Mouse (Mus musculus) yolk sac, embryonic 10.5 days (tissue): ENCODE measurements at regions not wholly inside any gene's neighbourhood (a gene's known extent, or its start where the extent isn't known, plus 50 kb on each side); places are given as distances from the start of the nearest gene placed in this dataset.

Source experiments
- DNase-seq: peaks from one replicate; pipeline ENCODE4 v3.0.0-alpha.2; 2017; ENCODE audit warnings: low spot score

GRCm38 (mm10) chr12:12765490-12766058 lies 176.1 kb downstream of the Mycn start:
- no peak for DNase-seq

GRCm38 (mm10) chr12:12765055-12765454 lies 176.7 kb downstream of the Mycn start:
- no peak for DNase-seq

- DNase-seq, result no peak
Measured at GRCm38 (mm10) chr12:12764586-12764985, 177.1 kb downstream of the Mycn start.

- DNase-seq, result no peak
Measured at GRCm38 (mm10) chr12:12756301-12756948, 185.3 kb downstream of the Mycn start.

GRCm38 (mm10) chr12:12753849-12754248 lies 187.9 kb downstream of the Mycn start:
- DNase-seq, result no peak

GRCm38 (mm10) chr12:12751670-12752426 lies 189.9 kb downstream of the Mycn start:
- no peak for DNase-seq

GRCm38 (mm10) chr12:12749690-12750089 lies 192.0 kb downstream of the Mycn start:
- DNase-seq, result no peak

- no peak for DNase-seq
Measured at GRCm38 (mm10) chr12:12746852-12747454, 194.8 kb downstream of the Mycn start.

- no peak for DNase-seq
Measured at GRCm38 (mm10) chr12:12744492-12744891, 197.2 kb downstream of the Mycn start.

- DNase-seq, result no peak
Measured at GRCm38 (mm10) chr12:12738631-12739331, 202.9 kb downstream of the Mycn start.

- DNase-seq, result no peak
Measured at GRCm38 (mm10) chr12:12725797-12726196, 215.9 kb downstream of the Mycn start.

GRCm38 (mm10) chr12:12725075-12725474 lies 216.6 kb downstream of the Mycn start:
- DNase-seq, result peak; percentile 15

- DNase-seq, result no peak
Measured at GRCm38 (mm10) chr12:12723724-12724487, 217.8 kb downstream of the Mycn start.

GRCm38 (mm10) chr12:12722982-12723661 lies 218.6 kb downstream of the Mycn start:
- DNase-seq, result no peak

- DNase-seq, result no peak
Measured at GRCm38 (mm10) chr12:12716691-12717090, 225.0 kb downstream of the Mycn start.

- no peak for DNase-seq
Measured at GRCm38 (mm10) chr12:12715956-12716669, 225.6 kb downstream of the Mycn start.

- DNase-seq, result no peak
Measured at GRCm38 (mm10) chr12:12715528-12715927, 226.2 kb downstream of the Mycn start.

- DNase-seq, result no peak
Measured at GRCm38 (mm10) chr12:12710184-12710609, 231.5 kb downstream of the Mycn start.

- DNase-seq, result no peak
Measured at GRCm38 (mm10) chr12:12708954-12709523, 232.7 kb downstream of the Mycn start.
